Comparison of ENCODE assay signal across 8 mouse cellular contexts in the genomic region with DNA sequence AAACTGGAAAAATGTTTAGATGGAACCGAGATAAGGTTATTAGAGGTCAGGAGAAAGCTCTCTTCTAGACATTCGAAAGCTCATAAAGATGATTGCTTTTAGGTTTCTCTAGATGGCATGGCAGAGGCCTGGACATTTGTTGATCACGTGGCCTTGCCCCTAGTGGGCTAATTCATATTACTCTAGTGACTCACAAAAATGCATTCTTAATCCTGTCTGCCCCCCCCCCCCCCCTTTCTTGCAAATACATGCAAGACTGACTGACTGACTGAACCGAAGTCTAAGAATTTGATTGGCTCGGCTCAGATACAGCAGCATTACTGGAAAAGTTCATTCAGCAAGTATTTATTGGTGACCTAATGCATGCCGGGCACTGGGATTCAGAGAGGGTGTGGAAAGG. TPM values are rescaled to one million over a fixed set of nuclear protein-coding genes. Genes with fewer than 3 reads are reported as not detected.
DNase-seq lines count a peak whose midpoint lies in the region; ATAC-seq and TF ChIP-seq lines count a peak whose summit lies in the region.

No protein-coding gene starts in this region.

- H3K27me3 ChIP-seq in erythroblast, embryonic 14.5 days (ENCODE audit: control insufficient read depth), result no peaks in the 10 kb centered on the region
- H3K27me3 ChIP-seq in hindbrain, embryonic 16.5 days (replicated peaks; ENCODE audit: control insufficient read depth, insufficient read depth, low read length), result no peaks in the 10 kb centered on the region
- no peaks in the 10 kb centered on the region for H3K27me3 ChIP-seq in liver, postnatal 0 days (ENCODE audit: insufficient read depth, low read length)

- TF ChIP-seq CTCF in liver, postnatal 0 days (IDR thresholded peaks at IDR 0.05; ENCODE audit: low read depth), result peak; percentile 51

- peaks cover 5% of the 10 kb centered on the region for H3K36me3 ChIP-seq in erythroblast, embryonic 14.5 days (ENCODE audit: control insufficient read depth)
- no peaks in the 10 kb centered on the region for H3K36me3 ChIP-seq in hindbrain, embryonic 16.5 days (ENCODE audit: control insufficient read depth, insufficient read depth, low read length)
- H3K36me3 ChIP-seq in liver, postnatal 0 days (replicated peaks; ENCODE audit: insufficient read depth, low read length), result no peaks in the 10 kb centered on the region

- TF ChIP-seq EP300 in liver, postnatal 0 days (IDR thresholded peaks at IDR 0.05; ENCODE audit: low read depth), result no peak

- peak overlapping the region; percentile 94 for H3K4me3 ChIP-seq in erythroblast, embryonic 14.5 days (replicated peaks)
- peak overlapping the region; percentile 97 for H3K4me3 ChIP-seq in hindbrain, embryonic 16.5 days (ENCODE audit: low read length)
- H3K4me3 ChIP-seq in liver, postnatal 0 days (ENCODE audit: low read depth, low read length), result peak overlapping the region; percentile 93

- WGBS in hindbrain, embryonic 16.5 days, result 3% methylated on average over 6 of the region's 6 CpGs
- 6% methylated on average over 6 of the region's 6 CpGs for WGBS in liver, postnatal 0 days (ENCODE audit: insufficient replicate concordance)

- no peaks in the 10 kb centered on the region for H3K9me3 ChIP-seq in erythroblast, embryonic 14.5 days (ENCODE audit: control insufficient read depth, low read length)
- H3K9me3 ChIP-seq in hindbrain, embryonic 16.5 days (ENCODE audit: control insufficient read depth, low read length), result no peaks in the 10 kb centered on the region
- H3K9me3 ChIP-seq in liver, postnatal 0 days (ENCODE audit: low read length), result no peaks in the 10 kb centered on the region

- H3K27ac ChIP-seq in hindbrain, embryonic 16.5 days (ENCODE audit: low read depth, low read length), result peak overlapping the region; percentile 99; the same call in 1 of the 2 replicates
- peak overlapping the region; percentile 100 for H3K27ac ChIP-seq in liver, postnatal 0 days (ENCODE audit: low read depth)

- peak overlapping the region; percentile 99 for H3K9ac ChIP-seq in hindbrain, embryonic 16.5 days (ENCODE audit: low read depth, low read length)
- peak overlapping the region; percentile 99 for H3K9ac ChIP-seq in liver, postnatal 0 days (replicated peaks)

- peaks cover 37% of the 10 kb centered on the region for H3K4me1 ChIP-seq in erythroblast, embryonic 14.5 days (ENCODE audit: control insufficient read depth)
- H3K4me1 ChIP-seq in hindbrain, embryonic 16.5 days (ENCODE audit: control insufficient read depth, insufficient read depth, low read depth, low read length), result peaks cover 22% of the 10 kb centered on the region
- peaks cover 8% of the 10 kb centered on the region for H3K4me1 ChIP-seq in liver, postnatal 0 days (ENCODE audit: insufficient read depth)

- peak overlapping the region; percentile 99 for H3K4me2 ChIP-seq in hindbrain, embryonic 16.5 days (ENCODE audit: low read length)
- peak overlapping the region; percentile 90 for H3K4me2 ChIP-seq in liver, postnatal 0 days (ENCODE audit: low read depth, low read length)

- DNase-seq in adrenal gland, adult 2 months, result peak; percentile 44
- DNase-seq in adrenal gland, adult 8-10 months, result no peak
- peak; percentile 87 for DNase-seq in NIH3T3 (ENCODE audit: low read depth)
- peak; percentile 73 for DNase-seq in liver, postnatal 0 days
- DNase-seq in layer of hippocampus, postnatal 14 days (ENCODE audit: low spot score in 2 of 2), result no peak

- no peak for ATAC-seq in hindbrain, embryonic 16.5 days
- ATAC-seq in liver, postnatal 0 days, result peak; percentile 12; the same call in 1 of the 2 replicates
- ATAC-seq in neutrophil, adult 5-6 weeks (ENCODE audit: extremely low read depth, insufficient number of reproducible peaks, low FRiP score, poor library complexity, severe bottlenecking), result peak; percentile 29

RNA-seq across cellular contexts. Expression of a gene that starts 2.2 kb away (rescaled TPM):
- 10 to 100 TPM; 35.8 to 50.4 TPM for total RNA-seq in adrenal gland, adult 2 months (2021)
- 1.7 and 1.9 TPM in 2 replicates for polyA plus RNA-seq in adrenal gland, adult 2 months (2012; rRNA removed)
- total RNA-seq in adrenal gland, adult 8-10 months (2022), result 10 to 100 TPM; 41.1 to 57.1 (median 52.9) TPM
- polyA plus RNA-seq in erythroblast, embryonic 14.5 days (2012), result 0.38 and 0.48 TPM in 2 replicates
- polyA plus RNA-seq in hindbrain, embryonic 16.5 days (2015; fragmentation: Nextera tagmentation; extraction: Ambion mirVana), result 12.1 and 13.3 TPM in 2 replicates
- polyA plus RNA-seq in liver, postnatal 0 days (2015; fragmentation: Nextera tagmentation; extraction: Ambion mirVana), result 5.7 and 5.8 TPM in 2 replicates
- 97.9 and 102 TPM in 2 replicates for total RNA-seq in neutrophil, adult 5-6 weeks (2017)
- 10 to 100 TPM; 31.7 to 33.1 TPM for total RNA-seq in layer of hippocampus, postnatal 14 days (2021)

Comparison
In these comparisons a context has a peak if more than half of its experiments do, and no peak if none do; other contexts are left out.
1. DNase-seq: peak in adrenal gland, adult 2 months (single experiment), NIH3T3 (single experiment) and liver, postnatal 0 days (single experiment); none in adrenal gland, adult 8-10 months (single experiment) and layer of hippocampus, postnatal 14 days (0 of 2).
2. Peak in every context shown above with its lines, with median percentiles within 50 percentile points of each other: H3K4me3 ChIP-seq.